Mouse (Mus musculus): Measurements from ENCODE around the gene Cds2.
A peak's percentile ranks its signal among the peaks of the same experiment; 100 is the strongest.
"Not testable (repeated sequence)": the region's sequence is repeated elsewhere in the genome, so short reads cannot be mapped to it uniquely, and the experiment has no call there.

Gene Cds2

DNA sequence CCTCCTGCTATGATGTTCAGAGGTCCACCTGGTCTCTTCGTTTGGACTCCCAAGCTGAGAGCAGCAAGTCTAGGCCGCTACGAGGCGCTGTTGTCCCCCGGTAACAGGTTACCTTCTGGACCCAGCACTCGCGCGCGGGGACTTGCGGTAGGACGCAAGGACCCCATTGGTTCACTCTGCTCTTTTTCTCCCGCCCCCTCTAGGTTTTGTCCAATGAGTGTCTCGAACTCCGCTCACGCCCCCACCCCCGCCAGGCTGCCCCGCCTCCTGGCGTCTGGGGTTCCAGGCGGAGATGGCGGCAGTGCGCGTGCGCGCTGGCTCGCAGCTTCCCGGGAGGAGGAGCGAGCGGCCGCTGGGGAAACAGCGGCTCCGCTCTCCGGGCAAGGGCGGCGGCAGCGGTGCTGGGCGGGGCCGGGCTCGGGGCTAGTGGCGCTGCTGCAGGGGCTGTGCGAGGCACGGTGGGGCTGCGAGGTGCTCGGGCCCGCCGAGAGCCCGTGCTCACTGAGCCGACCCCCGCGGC is at the start of gene Cds2:
Gene Cds2, plus strand, starts transcription at position 270 of the 520 bp plus-strand sequence.
- DNase-seq (ENCODE audit: low spot score in 2 of 2), result peak; percentile 94 to 98

GRCm38 (mm10) chr2:132221611-132222073 is 41.3 kb upstream of the Cds2 start:
- DNase-seq (ENCODE audit: low spot score in 2 of 2), result peak; percentile 12 to 13

- no peak for DNase-seq (ENCODE audit: low spot score in 2 of 2)
Observed at GRCm38 (mm10) chr2:132224359-132224758, 38.6 kb upstream of the Cds2 start.

DNA sequence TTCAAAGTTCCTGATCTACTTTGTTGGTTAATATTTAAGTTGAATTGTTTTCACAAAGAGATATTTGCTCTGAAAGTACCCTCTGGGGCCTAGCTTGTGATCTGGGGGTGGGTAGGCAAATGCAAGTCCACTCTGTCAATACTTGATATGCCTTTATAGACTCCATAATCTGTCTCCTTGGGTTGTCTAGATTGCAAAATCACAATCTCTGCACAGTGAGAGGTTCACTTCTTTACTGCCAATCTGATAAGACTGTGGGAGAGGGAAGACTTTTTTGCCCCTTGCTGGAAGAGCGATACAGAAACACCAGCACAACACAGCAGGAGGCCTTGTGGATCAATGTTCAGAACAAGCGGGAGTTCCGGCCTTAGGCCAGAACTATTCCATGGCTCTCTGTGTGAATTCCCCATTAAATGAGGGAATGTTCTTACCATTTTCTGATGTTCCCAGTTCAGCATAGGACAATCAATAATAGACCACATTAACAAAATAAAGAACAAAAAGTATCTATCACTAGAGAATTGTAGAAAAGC is 30.5 kb upstream of the Cds2 start:
- DNase-seq (ENCODE audit: low spot score in 2 of 2), result no peak

DNA sequence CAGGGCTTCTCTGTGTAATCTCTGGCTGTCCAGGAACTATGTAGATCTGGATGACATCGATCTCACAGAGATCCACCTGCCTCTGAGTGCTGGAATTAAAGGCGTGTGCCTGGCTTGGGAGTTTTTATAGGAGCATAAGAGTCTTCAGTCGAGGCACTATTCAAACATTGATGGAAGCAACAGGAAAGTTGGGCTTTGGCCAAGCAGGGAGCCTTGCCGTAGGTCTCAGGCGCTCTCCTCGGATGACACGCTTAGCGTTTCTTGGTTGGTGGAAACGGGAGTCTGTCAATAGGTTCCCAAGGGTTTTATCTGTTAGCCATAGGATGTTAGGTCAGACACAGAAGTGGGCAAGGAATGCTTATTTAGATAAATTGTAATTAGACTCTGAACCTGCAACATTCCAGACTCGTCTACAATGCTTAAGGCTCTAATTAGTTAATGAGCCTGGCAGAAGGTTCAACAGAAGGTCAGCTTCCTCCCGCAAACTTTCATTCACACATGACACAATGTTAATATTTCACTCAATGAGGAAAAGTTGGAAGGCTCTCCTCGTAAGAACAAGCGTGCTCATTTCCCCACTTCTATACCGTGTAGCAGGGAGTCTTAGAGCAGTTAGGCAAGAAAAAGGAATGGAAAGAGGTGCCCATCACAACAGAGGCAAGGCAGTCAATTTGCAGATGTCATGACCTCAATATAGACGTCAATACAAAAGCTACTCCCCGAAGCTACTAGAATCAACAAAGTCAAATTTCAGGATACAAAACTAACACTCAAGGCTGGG is 28.8 kb upstream of the Cds2 start:
- DNase-seq (ENCODE audit: low spot score in 2 of 2), result no peak

- no peak for DNase-seq (ENCODE audit: low spot score in 2 of 2)
Observed at GRCm38 (mm10) chr2:132235291-132235690, 27.7 kb upstream of the Cds2 start.

- no peak for DNase-seq (ENCODE audit: low spot score in 2 of 2)
Observed at GRCm38 (mm10) chr2:132235975-132236374, 27.0 kb upstream of the Cds2 start.

DNA sequence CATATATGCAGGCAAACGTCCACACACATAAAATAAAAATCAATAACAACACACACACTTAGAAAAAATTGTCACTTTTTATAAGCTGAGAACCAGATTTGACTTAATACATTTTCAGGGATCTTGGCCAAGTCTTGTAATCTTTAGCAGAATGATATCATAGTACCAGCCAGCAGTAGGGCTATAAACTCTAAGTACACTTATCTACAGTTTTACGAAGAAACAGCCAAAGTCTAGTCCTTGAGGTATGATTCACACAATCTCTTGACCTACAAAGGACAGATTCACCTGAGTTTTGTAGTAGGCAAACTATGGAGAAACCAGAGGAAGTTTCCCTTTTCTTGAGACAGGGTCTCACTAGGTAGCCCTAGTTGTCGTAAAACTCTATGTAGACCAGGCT is 23.5 kb upstream of the Cds2 start:
- not testable (repeated sequence) for DNase-seq (ENCODE audit: low spot score in 2 of 2)

- peak; percentile 52 to 58 for DNase-seq (ENCODE audit: low spot score in 2 of 2)
Observed at GRCm38 (mm10) chr2:132240457-132240856, 22.5 kb upstream of the Cds2 start.

DNA sequence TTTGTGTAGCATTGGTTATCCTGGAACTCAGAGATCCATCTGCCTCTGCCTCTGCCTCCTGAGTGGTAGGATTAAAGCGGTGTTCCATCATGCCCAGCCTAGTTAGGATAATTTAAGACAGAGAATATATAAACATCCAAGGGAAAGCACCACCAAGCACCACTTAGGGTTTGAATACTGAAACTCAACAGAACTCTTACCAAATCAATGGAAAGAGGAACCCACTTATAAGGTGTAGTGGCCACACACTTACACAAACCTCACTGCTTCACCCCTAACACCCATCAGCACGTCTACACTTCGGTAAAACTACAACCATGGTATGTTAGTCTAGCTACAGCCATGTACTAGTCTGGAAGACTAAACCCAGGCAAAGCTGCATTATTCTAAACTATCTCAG is 19.6 kb upstream of the Cds2 start:
- no peak for DNase-seq (ENCODE audit: low spot score in 2 of 2)

- peak; percentile 87 to 90 for DNase-seq (ENCODE audit: low spot score in 2 of 2)
Observed at GRCm38 (mm10) chr2:132247539-132248313, 15.2 kb upstream of the Cds2 start, which contains the start of gene Tmem230. Tmem230 (minus strand) TSS chr2:132247807.

GRCm38 (mm10) chr2:132251911-132252310 is 11.0 kb upstream of the Cds2 start:
- DNase-seq (ENCODE audit: low spot score in 2 of 2), result no peak

DNA sequence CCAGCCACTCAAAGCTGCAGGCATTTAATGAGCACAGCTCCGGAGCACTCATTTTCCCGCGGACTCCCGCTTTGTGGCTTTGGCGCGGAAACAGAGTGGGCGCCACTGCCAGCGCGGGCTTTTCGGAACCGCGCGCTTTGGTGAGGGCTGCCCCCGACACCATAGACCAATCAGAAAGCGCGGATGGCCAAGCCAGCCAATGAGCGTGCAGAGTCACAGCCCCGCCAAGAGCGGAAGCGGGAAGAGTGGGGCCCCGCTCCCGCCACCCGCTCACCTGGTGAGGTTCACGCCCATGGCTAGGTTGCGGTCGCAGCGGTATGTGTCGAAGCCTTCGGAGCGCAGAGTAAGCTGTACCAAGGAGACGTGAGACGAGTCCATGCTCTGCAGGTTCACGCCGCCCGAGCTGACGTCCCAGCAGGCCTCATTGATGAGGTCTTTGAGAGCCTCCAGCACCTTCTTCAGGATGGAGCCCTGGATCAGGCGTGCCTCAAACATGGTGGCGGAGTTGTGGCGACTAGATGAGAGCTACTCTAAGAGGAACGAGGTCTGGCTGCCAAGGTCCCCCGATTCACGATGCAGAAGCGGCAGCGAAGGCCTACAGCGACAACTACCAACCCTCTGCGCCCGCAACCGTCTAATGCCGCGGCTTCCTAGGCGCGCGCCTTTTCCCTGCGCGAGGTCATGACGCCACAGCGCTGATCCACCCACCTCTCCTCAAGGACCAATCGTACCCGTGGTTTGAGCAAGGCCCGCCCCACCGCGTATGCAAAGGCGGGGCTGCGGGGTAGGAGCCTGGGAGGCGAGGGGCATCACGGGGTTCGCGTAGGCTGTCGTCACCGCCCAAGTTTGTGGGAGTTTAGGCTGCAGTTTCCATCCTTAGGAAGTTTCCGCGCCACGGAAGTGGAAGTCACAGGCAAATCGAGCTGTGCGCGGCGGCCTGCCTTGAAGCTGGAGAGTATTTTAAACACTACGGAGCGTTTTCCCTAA is 10.1 kb upstream of the Cds2 start, which contains the start of gene Pcna:
Gene Pcna, minus strand, starts transcription at position 773 of the 987 bp plus-strand sequence.
- peak; percentile 86 to 93 for DNase-seq (ENCODE audit: low spot score in 2 of 2)

DNA sequence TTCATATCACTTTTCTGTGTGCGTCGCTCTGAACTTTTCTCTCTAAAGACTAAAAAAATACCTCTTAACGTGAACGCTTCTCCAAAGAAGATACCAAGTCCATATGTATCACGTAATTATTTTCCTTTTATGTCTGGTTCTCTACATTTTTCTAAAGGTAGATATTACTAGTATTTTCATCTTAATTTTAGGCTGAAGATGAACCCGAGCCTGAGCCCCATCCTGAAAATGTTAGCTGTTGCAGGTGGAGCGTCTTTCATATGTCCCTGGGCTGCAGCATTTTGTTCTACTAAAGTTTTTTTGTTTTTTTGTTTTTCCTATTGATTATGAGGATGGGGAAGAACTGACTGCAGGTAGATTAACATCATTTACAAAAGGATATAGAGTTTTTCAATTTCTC is 9.3 kb upstream of the Cds2 start:
- no peak for DNase-seq (ENCODE audit: low spot score in 2 of 2)

DNA sequence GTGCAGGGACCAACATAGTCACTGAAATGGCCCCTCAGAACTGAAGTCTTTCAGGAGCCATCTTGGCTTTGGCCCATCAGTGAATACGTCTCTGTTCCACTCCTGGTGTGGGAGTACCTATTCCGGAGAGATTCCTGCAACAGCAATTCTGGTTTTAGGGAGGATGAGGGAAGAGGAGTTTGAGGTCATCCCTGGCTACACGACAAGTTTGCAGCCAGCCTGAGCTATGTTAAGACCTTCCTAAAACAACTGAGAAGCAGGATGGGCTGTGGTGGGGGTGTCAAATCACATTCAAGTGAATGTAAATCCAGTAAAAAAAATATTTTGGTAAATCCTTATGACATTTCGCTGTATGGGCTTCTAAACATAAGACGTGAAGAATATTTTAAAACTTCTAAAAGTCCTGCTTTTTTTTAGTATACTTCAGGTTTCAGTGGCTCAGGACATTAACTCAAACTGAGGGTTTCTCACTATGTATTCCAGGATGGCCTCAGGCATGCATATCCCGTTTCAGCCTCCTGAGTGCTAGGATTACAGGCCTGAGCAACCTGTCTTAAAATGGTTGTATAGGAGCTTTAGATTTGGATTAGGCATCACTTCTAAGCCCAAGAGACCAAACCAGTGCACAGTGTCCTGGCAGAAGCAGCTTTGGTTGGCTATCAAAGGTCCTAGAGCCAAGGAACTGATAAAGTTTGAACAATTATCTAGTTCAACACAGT is 5.4 kb upstream of the Cds2 start:
- DNase-seq (ENCODE audit: low spot score in 2 of 2), result no peak

- no peak for DNase-seq (ENCODE audit: low spot score in 2 of 2)
Observed at GRCm38 (mm10) chr2:132260601-132261000, 2.3 kb upstream of the Cds2 start.

DNA sequence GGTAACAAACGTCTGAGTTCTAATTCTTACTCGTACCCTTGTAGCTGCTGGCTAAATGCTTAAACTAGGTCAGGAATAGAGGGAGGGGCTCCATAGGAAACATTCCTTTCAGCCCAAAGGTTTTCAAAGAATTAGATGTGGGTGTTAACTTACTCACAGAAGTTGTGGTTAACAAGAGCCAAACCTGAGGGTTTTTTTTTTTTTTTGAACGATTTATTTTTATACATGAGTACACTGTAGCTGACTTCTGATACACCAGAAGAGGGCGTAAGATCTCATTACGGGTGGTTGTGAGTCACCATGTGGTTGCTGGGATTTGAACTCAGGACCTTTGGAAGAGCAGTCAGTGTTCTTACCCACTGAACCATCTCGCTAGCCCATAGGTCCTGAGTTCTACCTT is 773 bp upstream of the Cds2 start:
- DNase-seq (ENCODE audit: low spot score in 2 of 2), result no peak

DNA sequence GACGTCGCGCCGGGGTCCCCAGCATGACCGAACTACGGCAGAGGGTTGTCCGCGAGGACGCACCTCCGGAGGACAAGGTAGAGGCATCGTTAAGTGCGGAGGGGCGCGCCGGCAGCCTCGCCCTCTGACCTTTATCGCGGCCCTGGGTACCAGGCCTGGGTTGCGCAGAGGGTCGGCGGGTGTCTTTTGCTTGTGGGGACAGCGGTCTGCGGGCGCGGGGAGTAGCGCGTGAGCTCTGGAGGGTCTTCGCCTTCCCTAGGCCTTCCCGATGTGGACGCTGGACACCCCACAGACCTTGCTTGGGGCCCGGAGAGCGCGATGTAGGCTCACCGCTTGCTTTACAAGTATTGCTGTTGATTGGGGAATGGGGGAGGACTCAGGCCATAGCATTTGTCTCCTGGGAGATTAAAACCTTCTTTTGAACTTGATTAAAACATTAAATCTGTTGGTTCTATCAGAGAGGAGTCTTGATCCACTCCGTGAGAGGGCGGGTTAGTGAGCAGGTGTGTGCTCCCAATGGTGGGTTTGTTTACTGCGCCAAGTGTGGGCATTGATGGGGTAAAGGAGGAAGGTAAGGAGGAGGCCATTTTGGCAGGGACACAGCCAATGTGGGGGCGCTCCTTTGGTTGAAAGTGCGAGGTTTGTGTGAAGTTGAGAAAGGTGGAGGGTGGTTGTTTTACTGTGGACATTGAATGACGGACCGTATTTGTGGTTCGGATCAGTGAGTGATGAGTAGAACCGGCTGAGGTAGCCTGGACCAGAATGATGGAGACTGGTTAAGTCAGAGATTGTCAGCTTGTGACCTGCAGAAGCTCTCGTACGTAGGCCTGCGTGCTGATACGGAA is 695 bp downstream of the Cds2 start:
- no peak for DNase-seq (ENCODE audit: low spot score in 2 of 2)

- no peak for DNase-seq (ENCODE audit: low spot score in 2 of 2)
Observed at GRCm38 (mm10) chr2:132264266-132264710, 1.3 kb downstream of the Cds2 start.

Data from frontal cortex, postnatal 25 days (tissue).